Mouse (Mus musculus): ENCODE measurements at regions not wholly inside any gene's neighbourhood (a gene's known extent, or its start where the extent isn't known, plus 50 kb on each side); places are given as distances from the start of the nearest gene placed in this dataset.

- Histone ChIP-seq H3K4me1 (ENCODE audit: control insufficient read depth, insufficient read depth, low read length) (no peaks in the 10 kb centered on the region), H3K4me2 (no peak overlapping the region), H3K36me3 (ENCODE audit: control insufficient read depth, insufficient read depth, low read length) (no peaks in the 10 kb centered on the region), H3K27me3 (ENCODE audit: control insufficient read depth, insufficient read depth, low read length) (no peaks in the 10 kb centered on the region), H3K9ac (ENCODE audit: low read length) (no peak overlapping the region), H3K27ac (ENCODE audit: low read depth, low read length) (no peak overlapping the region), H3K4me3 (ENCODE audit: low read depth, low read length) (no peak overlapping the region), H3K9me3 (ENCODE audit: control insufficient read depth, low read length) (no peaks in the 10 kb centered on the region)
- ATAC-seq (ENCODE audit: low FRiP score), result no peak
- DNase-seq (ENCODE audit: low spot score, missing footprints), result no peak
- 92% methylated on average over 2 of the region's 2 CpGs for WGBS
These were observed 347.2 kb downstream of the Ets1 start for GRCm38 (mm10) chr9:32983182-32983581.

GRCm38 (mm10) chr9:32986836-32987673 lies 351.0 kb downstream of the Ets1 start:
- H3K4me1 ChIP-seq (ENCODE audit: control insufficient read depth, insufficient read depth, low read length), result no peaks in the 10 kb centered on the region
- H3K36me3 ChIP-seq (ENCODE audit: control insufficient read depth, insufficient read depth, low read length), result no peaks in the 10 kb centered on the region
- H3K9ac ChIP-seq (ENCODE audit: low read length), result no peak overlapping the region
- ATAC-seq (ENCODE audit: low FRiP score), result no peak
- H3K4me2 ChIP-seq, result no peak overlapping the region
- WGBS, result 62% methylated on average over 9 of the region's 9 CpGs
- peak; percentile 78 for DNase-seq (ENCODE audit: low spot score, missing footprints)
- no peak overlapping the region for H3K4me3 ChIP-seq (ENCODE audit: low read depth, low read length)
- H3K27ac ChIP-seq (ENCODE audit: low read depth, low read length), result no peak overlapping the region
- H3K9me3 ChIP-seq (ENCODE audit: control insufficient read depth, low read length), result no peaks in the 10 kb centered on the region
- H3K27me3 ChIP-seq (ENCODE audit: control insufficient read depth, insufficient read depth, low read length), result no peaks in the 10 kb centered on the region

DNA sequence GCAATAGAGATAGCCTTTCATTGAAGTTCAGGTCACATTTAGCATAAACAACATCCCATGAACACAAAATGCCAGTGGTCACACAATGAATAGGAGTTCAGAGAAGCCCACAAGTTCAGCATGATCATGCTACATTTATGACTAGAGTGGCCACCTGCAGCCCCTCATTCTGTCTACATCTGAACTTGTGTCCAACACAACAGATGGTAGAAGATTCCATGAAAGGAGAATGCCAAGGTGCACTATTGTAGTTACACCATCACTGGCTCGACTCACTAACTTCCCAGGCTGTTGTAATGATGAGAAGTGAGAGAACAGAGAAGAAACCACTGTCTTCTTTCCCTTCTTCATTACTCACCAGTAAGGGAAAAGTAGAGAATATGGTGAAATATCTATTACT lies 353.0 kb downstream of the Ets1 start:
- no peak overlapping the region for H3K4me3 ChIP-seq (ENCODE audit: low read depth, low read length)
- no peaks in the 10 kb centered on the region for H3K9me3 ChIP-seq (ENCODE audit: control insufficient read depth, low read length)
- H3K9ac ChIP-seq (ENCODE audit: low read length), result no peak overlapping the region
- no peak overlapping the region for H3K4me2 ChIP-seq
- DNase-seq (ENCODE audit: low spot score, missing footprints) (no peak), ATAC-seq (ENCODE audit: low FRiP score) (no peak)
- no peaks in the 10 kb centered on the region for H3K4me1 ChIP-seq (ENCODE audit: control insufficient read depth, insufficient read depth, low read length)
- no peak overlapping the region for H3K27ac ChIP-seq (ENCODE audit: low read depth, low read length)
- H3K36me3 ChIP-seq (ENCODE audit: control insufficient read depth, insufficient read depth, low read length), result no peaks in the 10 kb centered on the region
- H3K27me3 ChIP-seq (ENCODE audit: control insufficient read depth, insufficient read depth, low read length), result no peaks in the 10 kb centered on the region
- 78% methylated on average over 1 of the region's 1 CpGs for WGBS

- Histone ChIP-seq H3K4me3 (ENCODE audit: low read depth, low read length) (no peak overlapping the region), H3K9ac (ENCODE audit: low read length) (no peak overlapping the region), H3K4me1 (ENCODE audit: control insufficient read depth, insufficient read depth, low read length) (no peaks in the 10 kb centered on the region), H3K4me2 (no peak overlapping the region), H3K27ac (ENCODE audit: low read depth, low read length) (no peak overlapping the region), H3K36me3 (ENCODE audit: control insufficient read depth, insufficient read depth, low read length) (no peaks in the 10 kb centered on the region), H3K9me3 (ENCODE audit: control insufficient read depth, low read length) (no peaks in the 10 kb centered on the region), H3K27me3 (ENCODE audit: control insufficient read depth, insufficient read depth, low read length) (no peaks in the 10 kb centered on the region)
- WGBS, result 83% methylated on average over 1 of the region's 1 CpGs
- ATAC-seq (ENCODE audit: low FRiP score), result no peak
- DNase-seq (ENCODE audit: low spot score, missing footprints), result no peak
These were observed 362.3 kb downstream of the Ets1 start for GRCm38 (mm10) chr9:32998323-32998722.

DNA sequence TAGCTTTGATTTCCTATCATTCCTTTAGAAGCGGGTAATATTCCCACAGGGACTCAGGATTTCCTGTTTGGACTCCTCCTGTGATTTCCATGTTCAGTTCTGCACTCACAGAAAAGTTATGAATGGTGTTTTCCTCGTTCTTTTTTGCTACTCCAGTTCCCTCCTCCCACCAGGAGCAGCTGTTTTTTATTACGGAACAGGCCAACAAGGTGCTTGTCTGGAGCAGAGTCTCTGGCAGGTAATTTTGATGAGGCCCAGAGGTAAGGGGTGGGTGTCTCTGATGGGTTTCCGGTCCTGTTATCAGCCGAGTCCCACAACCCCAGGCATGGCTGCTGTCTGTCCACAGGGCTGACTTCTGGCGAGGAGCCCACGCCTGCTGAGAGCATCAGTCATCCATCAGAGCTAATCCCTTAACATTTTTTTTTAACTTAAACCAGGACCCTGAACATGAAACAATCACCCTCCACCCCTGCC lies 364.7 kb downstream of the Ets1 start:
- Histone ChIP-seq H3K27me3 (ENCODE audit: control insufficient read depth, insufficient read depth, low read length) (no peaks in the 10 kb centered on the region), H3K36me3 (ENCODE audit: control insufficient read depth, insufficient read depth, low read length) (no peaks in the 10 kb centered on the region), H3K9me3 (ENCODE audit: control insufficient read depth, low read length) (no peaks in the 10 kb centered on the region), H3K4me2 (no peak overlapping the region), H3K4me1 (ENCODE audit: control insufficient read depth, insufficient read depth, low read length) (no peaks in the 10 kb centered on the region), H3K27ac (ENCODE audit: low read depth, low read length) (no peak overlapping the region), H3K9ac (ENCODE audit: low read length) (no peak overlapping the region), H3K4me3 (ENCODE audit: low read depth, low read length) (no peak overlapping the region)
- no peak for ATAC-seq (ENCODE audit: low FRiP score)
- WGBS, result 64% methylated on average over 7 of the region's 7 CpGs
- DNase-seq (ENCODE audit: low spot score, missing footprints), result no peak

GRCm38 (mm10) chr9:33001165-33001949 lies 365.3 kb downstream of the Ets1 start:
- Histone ChIP-seq H3K9me3 (ENCODE audit: control insufficient read depth, low read length) (no peaks in the 10 kb centered on the region), H3K4me2 (no peak overlapping the region), H3K9ac (ENCODE audit: low read length) (no peak overlapping the region), H3K4me3 (ENCODE audit: low read depth, low read length) (no peak overlapping the region), H3K27me3 (ENCODE audit: control insufficient read depth, insufficient read depth, low read length) (no peaks in the 10 kb centered on the region), H3K27ac (ENCODE audit: low read depth, low read length) (no peak overlapping the region), H3K36me3 (ENCODE audit: control insufficient read depth, insufficient read depth, low read length) (no peaks in the 10 kb centered on the region), H3K4me1 (ENCODE audit: control insufficient read depth, insufficient read depth, low read length) (no peaks in the 10 kb centered on the region)
- WGBS, result 82% methylated on average over 9 of the region's 9 CpGs
- ATAC-seq (ENCODE audit: low FRiP score) (no peak), DNase-seq (ENCODE audit: low spot score, missing footprints) (no peak)

DNA sequence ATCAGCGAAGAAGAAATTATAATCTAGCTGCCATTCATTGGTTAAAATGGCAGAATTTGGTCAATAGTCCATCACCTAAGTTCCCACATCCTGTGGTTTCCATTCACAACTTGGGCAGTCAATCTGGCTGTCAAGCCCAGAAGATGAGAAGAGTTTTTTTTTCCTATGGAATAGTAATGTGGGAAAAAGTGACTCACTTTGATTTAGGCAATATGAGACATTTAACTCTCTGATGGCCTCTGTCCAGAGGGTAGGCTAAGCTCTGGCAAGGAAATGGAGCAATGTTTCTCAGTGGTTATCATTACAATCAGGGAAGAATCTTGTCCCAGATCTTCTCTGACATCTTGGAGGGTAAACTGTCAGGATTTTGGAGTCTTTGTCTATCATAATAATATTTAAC lies 367.9 kb downstream of the Ets1 start:
- DNase-seq (ENCODE audit: low spot score, missing footprints), result no peak
- Histone ChIP-seq H3K9ac (ENCODE audit: low read length) (no peak overlapping the region), H3K4me3 (ENCODE audit: low read depth, low read length) (no peak overlapping the region), H3K27ac (ENCODE audit: low read depth, low read length) (no peak overlapping the region), H3K4me1 (ENCODE audit: control insufficient read depth, insufficient read depth, low read length) (no peaks in the 10 kb centered on the region), H3K4me2 (no peak overlapping the region), H3K9me3 (ENCODE audit: control insufficient read depth, low read length) (no peaks in the 10 kb centered on the region), H3K27me3 (ENCODE audit: control insufficient read depth, insufficient read depth, low read length) (no peaks in the 10 kb centered on the region), H3K36me3 (ENCODE audit: control insufficient read depth, insufficient read depth, low read length) (no peaks in the 10 kb centered on the region)
- ATAC-seq (ENCODE audit: low FRiP score), result no peak
- 89% methylated on average over 1 of the region's 1 CpGs for WGBS

DNA sequence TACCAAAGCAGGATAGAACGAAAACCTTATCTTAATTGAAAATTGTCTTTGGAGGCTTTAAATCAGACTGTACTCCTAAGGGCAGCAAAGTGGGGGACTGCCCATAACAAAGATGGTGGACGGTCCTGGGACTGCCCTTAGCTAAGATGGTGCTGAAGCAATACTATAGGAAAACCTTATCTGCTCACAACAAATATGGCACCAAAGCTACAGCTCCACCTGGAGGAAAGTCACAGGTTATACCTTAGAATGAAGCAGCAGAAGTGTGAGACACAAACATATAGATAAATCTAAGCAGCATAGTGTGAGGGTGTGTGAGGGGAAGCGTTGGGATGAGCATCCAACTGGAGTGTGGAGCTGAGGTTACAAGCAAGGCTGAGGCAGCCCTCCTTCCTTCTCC lies 368.5 kb downstream of the Ets1 start:
- H3K4me2 ChIP-seq, result no peak overlapping the region
- no peaks in the 10 kb centered on the region for H3K4me1 ChIP-seq (ENCODE audit: control insufficient read depth, insufficient read depth, low read length)
- 83% methylated on average over 3 of the region's 3 CpGs for WGBS
- no peaks in the 10 kb centered on the region for H3K36me3 ChIP-seq (ENCODE audit: control insufficient read depth, insufficient read depth, low read length)
- no peaks in the 10 kb centered on the region for H3K9me3 ChIP-seq (ENCODE audit: control insufficient read depth, low read length)
- H3K27ac ChIP-seq (ENCODE audit: low read depth, low read length), result no peak overlapping the region
- ATAC-seq (ENCODE audit: low FRiP score) (no peak), DNase-seq (ENCODE audit: low spot score, missing footprints) (no peak)
- no peak overlapping the region for H3K9ac ChIP-seq (ENCODE audit: low read length)
- no peak overlapping the region for H3K4me3 ChIP-seq (ENCODE audit: low read depth, low read length)
- no peaks in the 10 kb centered on the region for H3K27me3 ChIP-seq (ENCODE audit: control insufficient read depth, insufficient read depth, low read length)

DNA sequence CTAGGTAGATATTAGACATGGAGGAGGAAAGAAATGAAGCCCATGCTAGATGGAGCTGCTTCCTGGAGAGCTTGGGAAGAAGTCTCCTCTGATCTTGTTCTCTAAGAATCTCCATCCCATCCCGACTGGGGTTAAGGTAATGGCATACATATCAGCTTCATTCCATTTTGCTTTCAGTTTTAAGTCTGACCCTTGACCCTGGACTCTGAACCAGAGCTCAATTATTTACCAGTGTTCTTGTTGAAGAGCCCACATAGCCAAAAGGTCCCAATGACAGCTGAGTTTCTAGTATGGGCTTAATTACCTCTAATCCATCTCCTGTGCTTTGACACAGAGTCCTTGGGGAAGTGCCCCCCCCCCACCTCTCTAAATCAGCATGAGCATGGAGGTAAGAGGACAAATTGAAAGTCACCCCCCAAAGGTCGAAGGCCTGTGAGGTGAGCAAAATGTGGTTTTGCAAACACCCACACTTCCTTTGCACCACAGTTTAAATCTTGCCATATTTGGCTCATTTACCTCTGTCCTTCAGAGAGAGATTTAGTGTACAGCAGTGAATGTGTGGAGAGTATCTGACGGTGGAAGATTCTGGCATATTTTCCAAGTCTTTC lies 371.5 kb downstream of the Ets1 start:
- Histone ChIP-seq H3K4me2 (no peak overlapping the region), H3K9ac (ENCODE audit: low read length) (no peak overlapping the region), H3K9me3 (ENCODE audit: control insufficient read depth, low read length) (no peaks in the 10 kb centered on the region), H3K36me3 (ENCODE audit: control insufficient read depth, insufficient read depth, low read length) (no peaks in the 10 kb centered on the region), H3K27me3 (ENCODE audit: control insufficient read depth, insufficient read depth, low read length) (no peaks in the 10 kb centered on the region), H3K27ac (ENCODE audit: low read depth, low read length) (no peak overlapping the region), H3K4me3 (ENCODE audit: low read depth, low read length) (no peak overlapping the region), H3K4me1 (ENCODE audit: control insufficient read depth, insufficient read depth, low read length) (no peaks in the 10 kb centered on the region)
- WGBS, result 79% methylated on average over 3 of the region's 3 CpGs
- no peak for ATAC-seq (ENCODE audit: low FRiP score)
- no peak for DNase-seq (ENCODE audit: low spot score, missing footprints)
